Mouse (Mus musculus): ENCODE measurements around the gene Slc17a4.

Slc17a4 gene

DNA sequence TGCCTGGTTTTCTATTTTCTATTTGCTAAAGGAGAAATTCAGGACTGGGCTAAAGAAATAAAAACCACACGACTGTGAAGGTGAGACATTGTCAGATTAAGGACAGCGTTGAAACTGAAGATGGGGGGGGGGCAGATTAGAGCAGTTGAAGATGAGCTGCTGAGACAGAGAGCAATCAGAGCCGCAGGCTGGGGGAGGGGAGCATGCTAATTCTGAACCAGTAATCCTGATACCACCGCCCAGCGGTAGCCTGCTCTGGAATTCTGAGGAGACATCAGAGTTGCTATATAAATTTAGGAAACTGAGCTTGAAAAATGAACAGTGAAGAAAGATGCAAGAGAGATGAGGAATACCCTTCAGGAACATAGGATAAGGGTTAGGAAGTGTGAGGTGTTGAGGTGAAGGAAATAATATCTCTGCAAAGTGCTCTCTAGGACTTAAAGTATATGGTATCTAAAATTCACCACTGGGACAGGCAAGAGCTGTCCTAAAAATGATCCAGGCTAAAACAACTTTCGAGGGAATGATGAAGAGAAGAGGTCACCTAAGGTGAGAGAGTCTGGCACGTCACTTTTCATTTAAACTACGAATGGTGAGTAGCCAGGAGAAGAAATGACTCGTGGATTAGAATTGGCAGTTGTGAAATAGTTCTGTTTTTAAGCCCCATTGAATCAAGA, 22.1 kb downstream of the Slc17a4 start:
- no peak for DNase-seq (ENCODE audit: low read depth in 2 of 2, low spot score in 2 of 2)

GRCm38 (mm10) chr13:23889011-23889605, 25.7 kb downstream of the Slc17a4 start:
- no peak for DNase-seq (ENCODE audit: low read depth in 2 of 2, low spot score in 2 of 2)

- DNase-seq (ENCODE audit: low read depth in 2 of 2, low spot score in 2 of 2), result no peak
Observed at GRCm38 (mm10) chr13:23887026-23887725, 27.6 kb downstream of the Slc17a4 start.

DNA sequence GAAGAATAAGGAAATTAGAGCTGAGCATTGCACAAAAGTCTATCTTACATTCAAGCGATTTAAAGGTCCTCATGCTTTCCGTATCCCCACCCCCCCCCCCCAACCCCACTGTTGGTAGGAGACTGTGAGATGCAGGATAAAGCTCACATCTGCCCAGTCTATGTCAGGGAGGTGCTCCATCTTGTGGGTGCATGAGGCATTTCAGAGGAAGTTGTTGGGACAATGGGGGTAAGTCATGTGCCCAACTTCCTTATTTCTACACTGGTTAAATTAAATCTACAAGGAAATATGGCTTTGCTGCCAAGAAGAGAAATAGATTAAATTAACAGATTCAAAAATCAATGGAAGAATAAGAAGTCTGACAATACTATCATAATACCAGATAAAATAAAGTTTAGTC, 29.3 kb downstream of the Slc17a4 start:
- DNase-seq (ENCODE audit: low read depth in 2 of 2, low spot score in 2 of 2), result no peak

GRCm38 (mm10) chr13:23879636-23880035, 35.2 kb downstream of the Slc17a4 start:
- no peak for DNase-seq (ENCODE audit: low read depth in 2 of 2, low spot score in 2 of 2)

DNA sequence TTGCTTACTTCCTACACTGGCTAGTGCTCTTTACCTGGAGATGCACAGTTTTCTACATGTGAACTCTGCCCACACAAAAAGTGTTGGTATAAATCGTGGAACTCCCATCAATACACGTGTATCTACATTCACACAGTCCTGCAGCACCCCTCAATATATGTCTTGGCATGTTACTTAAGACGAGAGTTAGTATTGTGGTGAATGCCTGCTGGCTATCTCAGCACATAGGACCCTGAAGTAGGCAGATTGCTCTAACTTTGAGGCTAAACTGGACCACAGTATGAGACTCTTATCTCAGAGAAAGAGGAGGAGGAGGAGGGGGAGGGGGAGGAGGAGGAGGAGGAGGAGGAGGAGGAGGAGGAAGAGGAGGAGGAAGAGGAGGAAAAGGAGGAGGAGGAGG, 35.7 kb downstream of the Slc17a4 start:
- DNase-seq (ENCODE audit: low read depth in 2 of 2, low spot score in 2 of 2), result no peak

DNA sequence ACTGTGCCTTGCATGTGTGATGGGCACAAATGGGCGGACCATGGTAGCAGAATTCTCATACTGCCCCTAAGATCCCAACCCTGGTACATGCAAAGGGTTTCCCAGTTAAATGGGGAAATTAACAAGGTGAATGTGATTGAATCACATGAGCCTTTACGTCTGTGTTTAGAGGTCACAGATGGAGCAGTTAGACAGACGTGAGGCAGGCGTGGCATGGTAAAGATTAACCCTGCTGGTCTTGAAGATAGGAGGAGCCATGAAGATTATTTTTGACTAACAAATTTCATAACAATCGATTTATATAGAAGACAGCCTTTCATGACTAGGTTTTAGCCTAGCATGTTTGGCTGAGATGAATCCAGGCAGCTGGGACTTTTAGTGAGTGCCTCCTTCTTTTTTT, 41.7 kb downstream of the Slc17a4 start:
- no peak for DNase-seq (ENCODE audit: low read depth in 2 of 2, low spot score in 2 of 2)

DNA sequence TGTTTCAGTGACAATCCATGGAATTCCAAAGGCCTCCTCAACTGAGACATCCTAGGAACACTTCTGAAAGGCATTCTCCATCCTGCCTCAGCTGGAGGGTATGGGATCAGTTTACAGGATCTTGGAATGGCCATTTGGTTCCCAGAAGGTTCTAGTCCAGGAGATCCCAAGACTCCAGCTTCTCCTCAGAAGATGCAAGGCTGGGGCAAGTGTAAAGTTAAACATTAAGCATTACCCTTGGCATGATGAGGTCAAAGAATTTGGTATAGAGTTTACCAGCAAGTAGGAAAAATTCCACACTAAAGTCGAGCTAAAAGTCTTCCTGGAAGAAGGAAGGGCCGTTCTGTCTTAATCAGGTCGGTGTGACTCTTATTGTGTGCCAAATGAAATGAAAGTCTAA, 44.8 kb downstream of the Slc17a4 start:
- DNase-seq (ENCODE audit: low read depth in 2 of 2, low spot score in 2 of 2), result no peak

GRCm38 (mm10) chr13:23868790-23869533, 45.8 kb downstream of the Slc17a4 start:
- DNase-seq (ENCODE audit: low read depth in 2 of 2, low spot score in 2 of 2), result no peak

DNA sequence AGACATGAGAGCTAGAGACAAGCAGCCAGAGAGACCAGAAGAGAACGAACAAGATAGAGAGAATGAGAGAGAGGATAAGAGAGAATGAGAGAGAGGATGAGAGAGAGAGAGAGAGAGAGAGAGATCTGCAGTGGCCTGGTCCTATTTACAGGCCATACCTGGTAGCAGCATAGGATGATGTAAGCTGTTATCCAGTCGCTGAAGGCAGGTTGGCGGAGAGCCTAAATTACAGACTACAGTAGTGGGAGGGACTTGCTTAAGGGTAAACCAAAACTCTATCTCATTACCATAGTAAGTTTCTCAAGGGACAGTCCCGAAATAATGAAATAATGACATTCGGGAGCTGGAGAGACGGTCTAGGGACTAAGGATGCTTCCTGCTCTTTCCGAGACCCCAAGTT, 47.4 kb downstream of the Slc17a4 start, which contains the start of gene Slc17a1:
Gene Slc17a1, plus strand, starts transcription at position 346 of the 400 bp plus-strand sequence.
- no peak for DNase-seq (ENCODE audit: low read depth in 2 of 2, low spot score in 2 of 2)

GRCm38 (mm10) chr13:23867000-23867399, 47.8 kb downstream of the Slc17a4 start:
- no peak for DNase-seq (ENCODE audit: low read depth in 2 of 2, low spot score in 2 of 2)

GRCm38 (mm10) chr13:23866086-23866710, 48.6 kb downstream of the Slc17a4 start:
- DNase-seq (ENCODE audit: low read depth in 2 of 2, low spot score in 2 of 2), result no peak

- no peak for DNase-seq (ENCODE audit: low read depth in 2 of 2, low spot score in 2 of 2)
Observed at GRCm38 (mm10) chr13:23864711-23865110, 50.1 kb downstream of the Slc17a4 start.

GRCm38 (mm10) chr13:23861815-23862214, 53.0 kb downstream of the Slc17a4 start:
- no peak for DNase-seq (ENCODE audit: low read depth in 2 of 2, low spot score in 2 of 2)

GRCm38 (mm10) chr13:23856401-23856800, 58.4 kb downstream of the Slc17a4 start:
- no peak for DNase-seq (ENCODE audit: low read depth in 2 of 2, low spot score in 2 of 2)

DNA sequence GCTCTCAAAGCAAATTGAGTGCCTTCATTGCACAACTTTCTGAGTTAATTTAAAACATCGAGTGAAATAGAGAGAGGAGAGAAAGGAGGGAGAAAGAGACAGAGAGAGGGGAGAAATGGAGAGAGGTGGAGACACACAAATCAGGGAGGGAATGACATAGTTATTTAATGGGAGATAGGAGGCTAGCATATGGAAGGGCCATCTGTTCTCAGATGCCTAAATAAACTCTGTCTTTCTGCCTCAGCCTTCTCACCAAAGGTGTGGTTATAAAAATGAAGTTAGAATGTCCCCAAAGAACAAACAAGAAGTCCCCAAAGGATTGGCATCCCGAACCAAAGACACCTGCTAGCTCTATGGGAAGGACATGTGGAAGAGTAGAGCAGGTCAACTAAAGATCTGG, 65.5 kb downstream of the Slc17a4 start:
- DNase-seq (ENCODE audit: low read depth in 2 of 2, low spot score in 2 of 2), result no peak

Measured in CD8-positive naive resting alpha-beta T cell, adult 2 months (primary cell).